Mouse (Mus musculus) G1E (cell line): ENCODE measurements around the gene Slc24a5.

Experiments used
- CTCF ChIP-seq: IDR thresholded peaks from 2 replicates; pipeline ENCODE4 v1.5.1; 2012; ENCODE audit warnings: low read depth, low read length, inconsistent platforms, mixed read lengths
- GATA1 ChIP-seq: IDR thresholded peaks from 2 replicates; pipeline ENCODE4 v1.6.1; 2012; ENCODE audit warnings: borderline replicate concordance, low read length, inconsistent platforms, mixed read lengths
- TAL1 ChIP-seq: conservative IDR thresholded peaks from 2 replicates; pipeline ENCODE4 v1.6.1; 2012; ENCODE audit warnings: low read depth, low read length, inconsistent platforms, mixed read lengths

GRCm38 (mm10) chr2:125032258-125032973 lies 35.5 kb upstream of the Slc24a5 start:
- TF ChIP-seq CTCF (no peak), GATA1 (no peak), TAL1 (no peak)
